Mouse (Mus musculus): ENCODE measurements at regions not wholly inside any gene's neighbourhood (a gene's known extent, or its start where the extent isn't known, plus 50 kb on each side); places are given as distances from the start of the nearest gene placed in this dataset.

DNA sequence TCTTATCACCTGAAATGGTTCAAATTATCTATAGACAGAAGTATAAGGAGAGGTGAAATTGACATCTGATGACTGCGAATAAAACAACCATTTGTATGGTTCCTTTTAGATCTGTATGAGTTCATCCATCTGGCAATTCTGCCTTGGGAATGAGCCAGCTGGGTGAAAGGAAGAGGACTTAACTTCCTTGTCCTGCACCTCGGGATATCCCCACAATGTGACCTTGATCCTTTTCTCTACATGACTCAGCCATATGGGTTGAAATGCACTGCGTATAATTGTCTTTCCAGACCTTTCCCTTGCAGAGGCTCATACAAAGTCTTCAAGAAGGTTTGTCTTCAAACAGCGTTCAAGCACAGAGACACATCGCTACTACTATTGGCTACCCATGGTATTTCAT lies 292.6 kb upstream of the Pitrm1 start:
- in situ Hi-C loops (cut with MboI, MseI): no loop called here

DNA sequence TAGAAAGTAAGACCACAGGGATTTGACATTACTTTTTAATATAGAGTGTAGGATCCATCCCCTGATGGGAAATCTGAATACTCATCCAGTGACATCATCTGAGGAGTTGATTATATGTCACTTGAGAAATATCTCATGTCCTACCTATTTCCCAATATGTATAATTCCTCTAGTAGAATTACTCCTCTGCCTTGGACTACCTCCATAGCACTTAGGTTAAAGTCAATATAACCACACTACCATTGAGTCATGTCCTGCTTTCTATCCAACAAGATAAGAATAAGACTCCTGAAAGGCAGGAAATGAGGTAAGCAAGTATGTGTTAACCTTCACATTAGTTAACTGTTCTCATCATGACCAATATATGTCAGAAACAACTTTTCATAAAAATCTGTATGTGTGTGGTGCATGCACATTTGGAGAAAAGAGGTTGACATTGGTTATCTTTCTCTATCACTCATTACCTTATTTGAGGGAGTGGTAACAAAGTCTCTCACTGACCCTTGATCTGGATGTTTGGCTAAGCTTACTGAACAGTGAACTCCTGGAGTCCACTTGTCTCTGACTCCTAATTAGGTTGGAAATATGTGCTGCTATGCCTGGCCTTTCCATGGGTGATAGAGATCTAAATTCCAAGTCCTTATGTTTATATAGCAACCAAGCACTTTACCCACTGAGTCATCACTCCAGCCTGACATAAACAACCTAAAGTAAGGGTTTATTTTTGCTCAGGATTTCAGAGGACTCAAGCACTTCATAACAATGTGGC lies 292.0 kb upstream of the Pitrm1 start:
- in situ Hi-C loops (cut with MboI, MseI): no loop called here

DNA sequence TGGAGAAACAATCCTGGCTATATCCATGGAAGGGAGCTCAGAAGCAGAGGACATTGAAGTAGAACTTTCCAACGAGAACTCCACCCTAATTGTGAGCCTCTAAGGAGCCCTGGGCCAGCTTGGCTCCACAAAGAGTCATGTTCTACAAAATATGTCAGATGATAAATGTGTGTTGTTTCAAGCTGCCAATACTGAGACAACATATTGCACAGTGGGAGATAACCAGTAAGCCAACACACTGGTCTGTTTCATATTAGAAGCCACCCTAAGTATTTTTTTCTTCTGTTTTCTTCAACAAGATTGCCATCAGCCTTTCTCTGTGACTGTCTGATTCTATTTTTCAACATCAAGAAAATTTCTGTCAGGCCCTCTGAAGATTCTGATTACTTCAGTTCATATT lies 289.5 kb upstream of the Pitrm1 start:
- in situ Hi-C loops (cut with MboI, MseI): no loop called here

DNA sequence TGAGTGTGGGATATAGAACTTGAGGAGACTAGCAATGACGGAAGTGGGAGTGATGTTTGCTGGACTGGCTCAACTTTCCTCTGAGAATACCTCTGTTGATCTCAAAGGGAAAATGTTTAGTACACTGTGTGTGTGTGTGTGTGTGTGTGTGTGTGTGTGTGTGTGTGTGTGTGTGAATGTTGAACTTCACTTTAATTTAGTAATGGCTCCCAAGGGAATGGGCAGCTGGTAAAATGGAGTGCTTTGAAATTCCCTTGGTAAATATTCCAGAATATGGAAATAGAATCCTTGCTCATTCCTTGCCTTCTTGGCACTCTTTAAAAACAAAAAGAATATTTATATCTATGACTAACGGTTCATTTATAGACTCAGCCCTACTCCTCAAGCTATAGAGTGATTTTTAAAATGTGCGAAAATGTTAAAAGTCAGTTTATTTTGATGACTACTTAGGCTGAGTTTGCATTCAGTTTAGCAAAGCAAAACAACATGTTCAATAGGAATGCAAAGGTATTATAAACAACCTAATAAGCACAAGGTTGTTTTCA lies 287.6 kb upstream of the Pitrm1 start:
- in situ Hi-C loops (cut with MboI, MseI): no loop called here

DNA sequence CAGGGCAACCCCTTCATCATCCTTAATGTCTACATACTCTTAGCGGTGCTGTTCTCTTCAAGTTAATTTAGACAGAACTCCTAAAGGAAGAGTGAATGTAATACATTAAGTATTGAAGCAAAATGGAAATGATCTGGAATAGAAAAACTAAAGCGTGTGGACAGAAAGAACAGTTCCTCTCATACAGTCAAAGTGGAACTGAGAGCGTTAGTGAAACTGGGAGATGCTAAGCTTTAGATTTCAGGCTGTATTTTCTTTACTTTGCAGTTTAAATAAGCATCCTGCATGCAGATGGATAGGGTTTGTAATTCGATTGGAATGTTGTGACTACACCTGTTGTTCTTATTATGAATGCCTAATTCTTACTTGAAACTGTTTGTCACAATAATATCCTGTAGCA lies 286.5 kb upstream of the Pitrm1 start:
- in situ Hi-C loops (cut with MboI, MseI): no loop called here

DNA sequence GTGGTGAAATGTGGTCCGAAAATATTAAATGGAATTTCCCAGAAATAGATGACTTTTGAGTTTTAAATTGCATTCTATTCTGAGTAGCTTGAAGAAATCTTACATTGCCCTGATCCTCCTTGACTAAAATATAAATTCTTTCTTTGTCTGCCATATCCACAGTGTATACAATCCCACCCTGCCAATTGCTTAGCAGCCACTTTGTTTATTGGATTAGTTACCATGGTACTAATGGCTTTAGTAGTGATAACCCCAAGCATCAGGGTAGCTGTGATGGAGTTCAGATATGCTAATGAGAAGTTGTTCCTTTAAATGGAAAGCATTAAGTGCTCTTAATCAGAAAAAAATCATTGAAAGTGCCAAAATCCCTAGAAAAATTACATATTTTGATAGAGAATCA lies 277.4 kb upstream of the Pitrm1 start:
- in situ Hi-C loops (cut with MboI, MseI): no loop called here

DNA sequence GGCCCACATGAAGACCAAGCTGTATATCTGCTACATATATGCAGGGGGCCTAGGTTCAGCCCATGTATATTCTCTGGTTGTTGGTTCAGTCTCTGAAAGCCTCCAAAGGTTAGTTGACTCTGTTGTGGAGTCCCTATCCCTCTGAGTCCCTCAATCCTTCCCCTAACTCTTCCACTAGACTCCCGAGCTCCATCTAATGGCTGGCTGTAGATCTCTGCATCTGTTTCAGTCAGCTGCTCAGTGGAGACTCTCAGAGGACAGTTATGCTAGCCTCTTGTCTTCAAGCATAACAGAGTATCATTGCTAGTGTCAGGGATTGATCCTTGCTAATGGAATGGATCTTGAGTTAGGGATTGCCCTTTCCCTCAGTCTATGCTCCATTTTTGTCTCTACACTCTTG lies 275.0 kb upstream of the Pitrm1 start:
- in situ Hi-C loops (cut with MboI, MseI): no loop called here

DNA sequence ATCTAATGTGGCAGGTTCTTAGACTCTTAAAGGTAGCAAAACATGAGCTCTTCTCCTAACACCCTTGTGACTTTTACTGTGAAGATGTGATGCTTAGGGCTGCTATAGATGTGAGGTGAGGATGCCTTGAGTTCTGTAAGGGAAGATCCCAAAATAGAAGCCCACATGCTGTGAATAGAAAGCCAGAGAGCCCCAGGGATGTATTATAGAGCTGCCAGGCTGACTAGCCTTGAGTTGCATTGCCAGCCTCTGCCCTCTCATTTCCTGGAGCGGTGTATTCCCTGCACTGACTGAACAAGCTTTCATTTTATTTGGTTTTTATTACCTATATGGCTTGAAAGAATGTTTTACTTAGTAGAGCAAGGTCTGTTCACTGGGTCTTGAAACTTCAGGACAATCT lies 267.9 kb upstream of the Pitrm1 start:
- in situ Hi-C loops (cut with MboI, MseI): no loop called here

DNA sequence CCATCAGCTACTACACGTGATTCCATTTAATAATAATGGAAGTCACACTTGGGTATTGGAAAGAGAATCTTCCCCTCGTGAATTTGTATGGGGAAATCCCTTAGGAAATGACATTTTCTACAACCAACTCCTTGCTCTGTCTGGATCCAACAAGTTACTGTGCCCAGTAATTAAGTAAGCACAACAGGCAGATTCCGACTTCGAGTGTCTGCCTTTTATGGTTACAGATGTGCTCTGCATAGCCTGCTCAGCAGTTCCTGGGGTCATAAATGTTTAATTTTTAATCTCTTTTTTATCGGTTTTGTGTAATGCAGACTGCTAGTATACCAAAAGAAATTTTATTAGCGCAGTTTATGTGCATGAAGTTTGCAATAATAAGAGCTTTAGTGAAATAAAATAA lies 259.8 kb upstream of the Pitrm1 start:
- in situ Hi-C loops (cut with MboI, MseI): no loop called here

- in situ Hi-C loops (cut with MboI, MseI): no loop called here
These were observed 255.9 kb upstream of the Pitrm1 start for GRCm38 (mm10) chr13:6292098-6292497.

- in situ Hi-C loops (cut with MboI, MseI): loop anchor here (10.0 kb wide), 1 partner anchor 1341 kb away; no protein-coding TSS in a partner anchor
These were observed 242.2 kb upstream of the Pitrm1 start for GRCm38 (mm10) chr13:6305718-6306117.

DNA sequence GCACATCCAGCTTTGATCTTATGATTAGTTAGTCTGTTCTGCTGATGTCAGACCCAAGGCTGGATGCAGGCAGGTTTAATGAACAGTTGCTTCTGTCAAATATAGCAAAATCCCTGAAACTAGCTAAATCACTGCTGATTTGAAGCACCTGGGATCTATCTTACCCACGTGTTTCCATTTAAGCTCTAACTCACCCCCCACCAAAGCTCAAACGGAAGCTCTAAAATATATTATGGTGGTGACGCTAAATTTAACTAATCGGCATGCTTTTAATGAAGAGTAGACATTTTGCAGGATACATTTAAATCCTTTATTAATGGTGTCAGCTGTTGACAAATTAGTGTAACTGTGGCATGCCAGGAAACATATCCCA lies 241.3 kb upstream of the Pitrm1 start:
- in situ Hi-C loops (cut with MboI, MseI): loop anchor here (10.0 kb wide), 1 partner anchor 1342 kb away; no protein-coding TSS in a partner anchor

GRCm38 (mm10) chr13:6306989-6307917 lies 240.7 kb upstream of the Pitrm1 start:
- in situ Hi-C loops (cut with MboI, MseI): loop anchor here (10.0 kb wide), 1 partner anchor 1342 kb away; no protein-coding TSS in a partner anchor

DNA sequence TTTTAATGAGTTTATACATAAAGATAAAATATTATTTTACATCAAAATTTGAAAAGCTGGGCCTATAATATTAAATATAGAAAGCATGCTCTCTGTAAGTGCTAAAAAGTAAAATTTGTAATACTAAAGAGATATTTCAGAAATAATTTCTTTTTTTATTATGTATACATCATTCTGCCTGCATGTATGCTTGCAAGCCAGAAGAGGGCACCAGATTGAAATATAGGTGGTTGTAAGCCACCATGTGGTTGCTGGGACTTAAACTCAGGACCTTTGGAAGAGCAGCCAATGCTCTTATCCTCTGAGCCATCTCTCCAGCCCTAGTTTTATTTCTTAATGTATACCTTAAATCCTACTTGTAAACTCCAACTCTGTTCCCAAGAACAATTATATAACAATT lies 231.7 kb upstream of the Pitrm1 start:
- in situ Hi-C loops (cut with MboI, MseI): no loop called here

DNA sequence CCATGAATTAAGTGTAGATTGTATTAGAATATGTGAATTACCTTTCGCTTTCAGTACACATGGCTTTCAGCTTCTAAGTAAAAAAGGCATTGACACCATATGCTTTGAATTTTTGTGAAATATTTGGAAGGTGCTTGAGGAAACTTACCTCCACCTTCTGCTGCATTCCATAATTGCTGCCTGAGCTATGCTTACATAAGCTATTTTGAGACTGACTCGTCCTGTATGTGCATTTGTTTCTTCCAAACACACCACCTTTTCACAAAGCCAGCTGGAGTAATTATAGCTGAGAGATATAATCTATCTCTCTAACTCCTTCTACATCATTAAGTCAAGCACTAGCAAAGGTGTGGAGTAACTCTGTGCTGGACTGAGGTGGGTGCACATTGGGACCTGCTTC lies 224.0 kb upstream of the Pitrm1 start:
- in situ Hi-C loops (cut with MboI, MseI): no loop called here

- in situ Hi-C loops (cut with MboI, MseI): no loop called here
These were observed 217.5 kb upstream of the Pitrm1 start for GRCm38 (mm10) chr13:6330320-6330950.

DNA sequence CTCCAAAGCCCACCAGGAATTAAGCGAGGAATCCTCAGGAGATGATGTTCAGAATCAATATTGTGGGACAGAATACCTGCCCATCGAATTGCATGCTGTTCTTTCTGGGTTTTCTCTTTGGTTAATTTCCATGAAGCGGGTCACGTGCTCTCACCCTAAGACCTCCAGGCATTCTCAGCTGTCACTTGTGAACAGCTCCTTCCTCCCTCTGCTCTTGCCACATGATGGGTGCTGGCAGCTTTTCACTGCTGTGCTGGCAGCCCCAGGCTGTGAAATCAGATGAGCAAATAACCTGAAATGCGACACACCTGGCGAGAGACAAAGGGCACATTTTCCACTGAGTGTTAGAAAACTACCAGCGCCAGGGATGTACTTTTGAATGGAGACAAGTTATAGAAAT lies 207.8 kb upstream of the Pitrm1 start:
- in situ Hi-C loops (cut with MboI, MseI): no loop called here

DNA sequence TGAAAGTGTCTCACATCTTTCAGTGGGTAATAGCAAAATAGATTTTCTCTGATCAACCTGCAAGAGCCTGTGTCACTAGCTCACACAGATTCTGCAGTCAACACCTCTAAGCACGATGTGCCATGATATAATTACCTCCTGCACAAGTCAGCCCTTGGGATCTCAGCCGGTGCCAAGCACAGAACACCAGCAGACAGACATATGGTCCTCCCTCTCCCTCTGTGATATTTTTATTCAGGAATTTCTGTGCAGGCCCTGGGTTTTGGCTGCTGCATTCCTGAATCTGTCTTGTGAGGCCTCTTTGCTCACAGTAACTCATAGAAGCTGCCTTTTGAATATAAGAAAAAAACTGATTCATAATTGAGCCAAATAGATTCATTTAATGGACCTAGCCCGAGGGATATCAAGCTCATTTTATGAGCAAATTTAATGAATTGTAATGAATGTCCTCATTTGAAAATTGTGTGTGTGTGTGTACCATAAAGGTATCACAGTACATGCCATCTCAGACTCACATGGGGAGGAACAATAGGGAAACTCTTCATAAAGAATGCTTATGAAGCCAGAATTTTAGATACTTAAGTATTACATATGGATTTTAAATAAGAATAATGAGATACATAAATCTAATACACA lies 206.7 kb upstream of the Pitrm1 start:
- in situ Hi-C loops (cut with MboI, MseI): no loop called here

DNA sequence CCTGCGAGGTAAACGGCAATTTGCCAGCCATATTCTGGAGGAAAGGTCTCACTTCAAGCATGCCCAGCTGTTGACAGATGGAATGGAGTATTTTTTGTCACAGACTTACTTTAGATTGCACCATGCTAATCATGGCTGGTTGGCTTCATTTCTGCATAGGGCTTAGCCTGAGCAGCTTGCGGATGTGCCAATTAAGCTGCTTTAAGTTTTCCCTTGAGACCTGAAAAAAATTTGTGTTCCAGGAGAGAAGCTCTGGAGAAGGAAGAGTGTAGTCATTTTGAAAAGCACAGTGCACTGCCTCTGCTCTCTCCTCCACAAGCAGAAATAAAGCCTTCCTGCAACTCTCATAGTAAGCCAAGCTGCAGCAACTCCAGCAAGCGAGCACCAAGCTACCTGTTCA lies 182.8 kb upstream of the Pitrm1 start:
- in situ Hi-C loops (cut with MboI, MseI): no loop called here

- in situ Hi-C loops (cut with MboI, MseI): no loop called here
These were observed 180.3 kb upstream of the Pitrm1 start for GRCm38 (mm10) chr13:6367661-6368060.

DNA sequence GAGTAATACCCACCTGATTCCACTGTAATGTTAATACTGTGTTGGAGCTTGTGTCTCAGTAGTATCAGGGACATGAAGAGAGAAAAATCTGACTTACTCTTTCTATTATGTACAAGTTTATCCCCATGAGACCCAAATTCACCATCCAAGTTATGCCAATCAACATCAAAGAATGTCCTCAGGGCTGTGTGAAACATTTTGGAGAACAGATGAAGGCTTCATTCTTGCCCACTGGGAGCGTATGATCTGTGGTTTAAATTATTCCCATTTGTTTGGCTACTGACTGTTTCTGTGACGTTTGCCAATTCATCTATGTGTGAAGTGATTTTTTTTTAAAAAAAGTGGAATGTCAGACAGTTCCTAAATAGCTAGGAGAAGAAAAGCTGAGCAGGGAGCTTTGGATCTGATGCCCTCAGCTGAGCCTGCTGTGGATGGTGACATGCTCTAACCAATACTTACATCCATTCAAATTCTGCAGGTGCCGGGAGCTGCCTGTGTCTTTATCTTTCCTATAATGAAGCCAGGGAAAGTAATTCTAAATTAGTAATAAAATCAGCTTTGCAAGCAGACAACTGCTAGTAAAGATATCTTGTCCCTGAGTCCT lies 173.3 kb upstream of the Pitrm1 start:
- in situ Hi-C loops (cut with MboI, MseI): loop anchor here (25.0 kb wide), 1 partner anchor 338 kb away; no protein-coding TSS in a partner anchor
